Mouse (Mus musculus): ENCODE data around the gene Cdk11b.

DNA sequence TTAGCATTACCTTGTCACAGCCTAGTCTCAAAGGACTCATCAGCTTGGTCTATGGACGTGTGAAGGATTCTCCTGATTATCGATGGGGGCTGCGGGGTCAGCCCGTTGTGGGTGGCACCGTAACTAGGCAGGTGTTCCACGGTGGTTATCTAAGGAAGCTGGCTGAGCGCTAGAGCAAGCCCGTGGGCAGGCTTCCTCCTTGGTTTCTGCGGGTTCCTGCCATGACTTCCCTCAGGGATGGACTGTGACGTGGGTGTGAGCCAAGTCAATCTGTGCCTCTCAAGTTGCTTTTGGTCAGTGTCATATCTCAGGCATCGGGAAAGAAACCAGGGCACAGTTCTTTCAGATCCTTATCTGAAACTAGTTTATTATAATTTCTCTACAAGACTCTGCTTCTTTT, 49.7 kb upstream of the Cdk11b start:
- TF ChIP-seq CTCF (IDR thresholded peaks at IDR 0.05; ENCODE audit: insufficient read depth, low read depth, low read length) (no peak), POLR2A (IDR thresholded peaks at IDR 0.05; ENCODE audit: insufficient read depth, low read depth, low read length) (no peak)

Measured in olfactory bulb, adult 2 months (tissue).